Mouse (Mus musculus) ES-E14 (cell line): ENCODE data around the gene Nacad. TPM values are rescaled to one million over a fixed set of nuclear protein-coding genes. Genes with fewer than 3 reads are reported as not detected.

ENCODE experiments used
- DNase-seq: peaks from one replicate; pipeline ENCODE4 v3.0.0-alpha.2; 2013; ENCODE audit warnings: low read depth, low spot score
- H3K27ac ChIP-seq: 2 replicates; pipeline ENCODE4 v1.5.1; 2012; ENCODE audit warnings: low read depth, mild to moderate bottlenecking, low read length, moderate library complexity, mixed read lengths; ENCODE audit not compliant: poor library complexity, insufficient read depth, severe bottlenecking
- H3K36me3 ChIP-seq: 2 replicates; pipeline ENCODE4 v1.6.1; 2012; ENCODE audit warnings: mild to moderate bottlenecking, low read length, moderate library complexity, mixed read lengths; ENCODE audit not compliant: control insufficient read depth, poor library complexity, insufficient read depth, severe bottlenecking
- H3K4me1 ChIP-seq, 2 experiments: fragments of 150-350 bp in 1 of 2; sonication (generic) in 1 of 2; 2 replicates each; pipeline ENCODE4 v1.6.1; 2012; ENCODE audit warnings: low read length in 2 of 2, mild to moderate bottlenecking in 1 of 2, mixed read lengths in 1 of 2; ENCODE audit not compliant: control insufficient read depth in 2 of 2, insufficient read depth in 2 of 2, poor library complexity in 1 of 2
- H3K4me3 ChIP-seq, 2 experiments: fragments of 150-350 bp in 1 of 2; sonication (generic) in 1 of 2; 2 replicates each; pipeline ENCODE4 v1.5.1; 2012; ENCODE audit warnings: low read length in 2 of 2, low read depth in 1 of 2, mild to moderate bottlenecking in 1 of 2, mixed read lengths in 1 of 2; ENCODE audit not compliant: insufficient read depth in 1 of 2, poor library complexity in 1 of 2, severe bottlenecking in 1 of 2
- H3K9ac ChIP-seq: 2 replicates; pipeline ENCODE4 v1.6.1; 2012; ENCODE audit warnings: low read depth, mild to moderate bottlenecking, low read length, mixed read lengths; ENCODE audit not compliant: poor library complexity, insufficient read depth, severe bottlenecking
- H3K9me3 ChIP-seq: fragments of 150-350 bp; sonication (generic); 2 replicates; pipeline ENCODE4 v1.6.1; 2012; ENCODE audit warnings: low read depth, mild to moderate bottlenecking, low read length; ENCODE audit not compliant: control insufficient read depth, insufficient read depth
- CHD2 ChIP-seq: IDR thresholded peaks from 2 replicates; pipeline ENCODE4 v1.6.1; 2014; ENCODE audit warnings: mild to moderate bottlenecking, low read depth, low read length, inconsistent platforms
- HCFC1 ChIP-seq: IDR thresholded peaks from 2 replicates; pipeline ENCODE4 v1.6.1; 2012; ENCODE audit warnings: low read length, inconsistent platforms, borderline replicate concordance; ENCODE audit not compliant: insufficient read depth
- MAFK ChIP-seq: IDR thresholded peaks from 2 replicates; pipeline ENCODE4 v1.6.1; 2014; ENCODE audit warnings: mild to moderate bottlenecking, low read depth, low read length, inconsistent platforms; ENCODE audit not compliant: insufficient read depth
- ZC3H11A ChIP-seq: IDR thresholded peaks from 2 replicates; pipeline ENCODE4 v1.6.1; 2012; ENCODE audit warnings: low read depth, mild to moderate bottlenecking, inconsistent platforms, low read length, borderline replicate concordance
- ZNF384 ChIP-seq: IDR thresholded peaks from 2 replicates; pipeline ENCODE4 v1.6.1; 2012; ENCODE audit warnings: low read depth, low read length, inconsistent platforms
- in situ Hi-C, 2 experiments: fragments of 600-800 bp; cut with MboI; formaldehyde crosslinking; loops; one replicate each; pipeline ENCODE4 v1.15.1; 2025; ENCODE audit warnings: low sequenced_read_pairs in 2 of 2, inconsistent platforms in 1 of 2; ENCODE audit not compliant: unreplicated experiment in 2 of 2
- total RNA-seq: library from RNA; depleted of rRNA; stranded (reverse); fragments of 300-350 nt; gene quantifications from 2 replicates; pipeline ENCODE4 v1.2.3, GENCODE M21; 2012

Gene Nacad
- total RNA-seq, 1 experiment, result 1.4 TPM

- no peak for DNase-seq
- Histone ChIP-seq H3K27ac (no peak overlapping the region), H3K9ac (no peak overlapping the region), H3K36me3 (peaks cover 6% of the 10 kb centered on the region), H3K4me1 (peaks cover 3 to 13% of the 10 kb centered on the region in 2 experiments; a peak in 1 of 4 replicates), H3K9me3 (no peaks in the 10 kb centered on the region), H3K4me3 (no peak overlapping the region)
- TF ChIP-seq ZNF384, result no peak
- no peak for TF ChIP-seq HCFC1
- TF ChIP-seq MAFK, result no peak
- TF ChIP-seq CHD2, result no peak
- no peak for TF ChIP-seq ZC3H11A
- in situ Hi-C loops, result no loop called here
Observed at GRCm38 (mm10) chr11:6590933-6591675, 14.7 kb downstream of the Nacad start.

DNA sequence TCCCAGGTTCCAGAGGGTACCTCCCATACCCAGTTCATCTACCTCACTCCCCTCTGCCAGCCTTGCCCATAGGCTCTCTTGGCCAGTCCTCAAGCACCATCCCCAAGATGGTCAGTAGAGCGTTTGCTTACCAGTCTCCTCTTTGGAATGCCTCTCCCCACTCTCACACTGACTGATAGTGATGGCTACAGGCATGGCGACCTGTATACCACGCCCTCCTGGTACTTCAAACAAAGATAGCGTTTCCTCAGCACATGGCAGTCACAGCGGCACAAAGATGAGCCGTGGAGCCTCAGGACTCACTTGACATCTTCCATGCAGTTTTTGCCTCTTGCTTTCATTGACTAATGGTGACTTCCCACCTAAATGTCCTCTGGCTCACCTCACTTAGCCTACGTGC, 16.0 kb downstream of the Nacad start:
- H3K36me3 ChIP-seq, result peaks cover 3% of the 10 kb centered on the region; the same call in 1 of the 2 replicates
- no peaks in the 10 kb centered on the region for H3K9me3 ChIP-seq
- in situ Hi-C loops, result no loop called here
- DNase-seq, result no peak
- peaks cover 3 to 15% of the 10 kb centered on the region in 2 experiments; a peak in 1 of 4 replicates for H3K4me1 ChIP-seq
- no peak overlapping the region for H3K27ac ChIP-seq
- no peak overlapping the region for H3K9ac ChIP-seq
- H3K4me3 ChIP-seq, result no peak overlapping the region
- TF ChIP-seq CHD2 (no peak), MAFK (no peak), ZC3H11A (no peak), ZNF384 (no peak), HCFC1 (no peak)

- Histone ChIP-seq H3K9ac (no peak overlapping the region), H3K9me3 (no peaks in the 10 kb centered on the region), H3K4me1 (peaks cover 3 to 13% of the 10 kb centered on the region in 2 experiments; a peak in 1 of 4 replicates), H3K36me3 (peaks cover 3% of the 10 kb centered on the region; the same call in 1 of the 2 replicates), H3K27ac (no peak overlapping the region), H3K4me3 (no peak overlapping the region)
- TF ChIP-seq MAFK (no peak), ZNF384 (no peak), HCFC1 (no peak)
- in situ Hi-C loops, result no loop called here
- no peak for DNase-seq
Observed at GRCm38 (mm10) chr11:6588295-6588694, 17.6 kb downstream of the Nacad start.

DNA sequence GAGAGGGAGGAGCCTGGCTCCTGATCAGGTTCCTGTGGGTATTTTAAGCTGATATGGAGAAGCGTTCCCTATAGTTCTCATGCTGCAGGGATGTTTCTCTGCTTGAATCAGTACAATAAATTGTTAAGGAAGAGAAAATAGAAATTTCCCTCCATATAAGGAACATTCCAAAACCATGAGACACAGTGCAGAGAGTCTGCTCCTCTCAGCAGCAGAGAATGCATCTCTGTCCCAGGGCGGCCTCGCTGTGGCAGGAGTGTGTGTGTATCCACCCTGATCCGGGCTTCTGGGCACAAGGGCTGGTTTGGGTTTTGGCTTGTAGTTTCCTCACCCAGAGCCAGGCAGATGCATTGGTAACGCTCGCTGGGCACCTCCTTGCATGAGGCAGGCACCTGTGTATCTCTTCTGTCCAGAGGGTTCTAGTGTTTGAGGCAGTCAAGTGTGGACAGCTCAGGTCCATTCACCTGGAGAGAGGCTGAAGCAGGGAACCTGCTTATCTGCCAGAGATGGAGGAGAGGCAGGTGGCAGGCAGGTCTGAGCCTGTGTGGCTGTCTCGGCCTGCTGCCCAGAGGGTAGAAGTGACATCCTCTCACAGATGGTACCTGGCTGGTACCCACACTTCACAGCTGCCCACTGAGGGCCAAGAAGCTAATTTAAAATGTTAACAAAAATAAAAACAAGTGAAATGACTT, 18.5 kb downstream of the Nacad start:
- in situ Hi-C loops, result no loop called here
- TF ChIP-seq ZC3H11A (no peak), HCFC1 (no peak), ZNF384 (no peak), MAFK (no peak), CHD2 (no peak)
- Histone ChIP-seq H3K9me3 (no peaks in the 10 kb centered on the region), H3K36me3 (peaks cover 3% of the 10 kb centered on the region; the same call in 1 of the 2 replicates), H3K9ac (no peak overlapping the region), H3K27ac (no peak overlapping the region), H3K4me1 (peaks cover 3 to 8% of the 10 kb centered on the region in 2 experiments; a peak in 1 of 4 replicates), H3K4me3 (no peak overlapping the region)
- DNase-seq, result no peak
